Mouse (Mus musculus): ENCODE results near the gene Tlcd1. TPM values are rescaled to one million over a fixed set of nuclear protein-coding genes. Genes with fewer than 3 reads are reported as not detected.

Gene Tlcd1
- polyA plus RNA-seq, 1 experiment from 2014 or later, result 14.1 TPM

DNA sequence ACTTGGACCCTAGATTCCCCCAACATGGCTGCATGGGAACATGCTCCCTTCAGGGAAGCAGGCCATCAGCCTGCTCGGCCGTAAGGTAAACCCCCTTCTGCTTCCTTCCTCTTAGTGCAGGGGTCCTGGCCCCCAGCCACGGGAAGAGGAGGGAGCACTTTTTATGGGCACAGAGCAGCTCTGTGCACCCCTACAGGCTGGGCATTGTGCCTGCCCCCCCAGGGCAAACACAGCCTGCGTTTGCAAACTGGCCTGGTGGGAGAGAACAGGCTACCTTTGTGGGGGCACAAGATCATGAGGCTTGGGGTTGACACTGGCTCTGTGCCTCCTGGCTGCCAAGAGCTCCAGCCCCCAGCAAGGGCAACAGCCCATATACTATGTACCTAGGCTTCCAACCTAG lies 14.5 kb upstream of the Tlcd1 start:
- peaks cover 65% of the 10 kb centered on the region for H3K4me1 ChIP-seq
- no peaks in the 10 kb centered on the region for H3K27me3 ChIP-seq
- H3K4me3 ChIP-seq, result peak overlapping the region; percentile 100
- peaks cover 52% of the 10 kb centered on the region for H3K36me3 ChIP-seq
- H3K27ac ChIP-seq, result peak overlapping the region; percentile 100
- ATAC-seq (ENCODE audit: low FRiP score, low read depth), result no peak
- H3K9ac ChIP-seq, result peak overlapping the region; percentile 99; the same call in 1 of the 2 replicates
- no peaks in the 10 kb centered on the region for H3K9me3 ChIP-seq
- H3K4me2 ChIP-seq (replicated peaks), result peak overlapping the region; percentile 91
- 41% methylated on average over 4 of the region's 4 CpGs for WGBS

DNA sequence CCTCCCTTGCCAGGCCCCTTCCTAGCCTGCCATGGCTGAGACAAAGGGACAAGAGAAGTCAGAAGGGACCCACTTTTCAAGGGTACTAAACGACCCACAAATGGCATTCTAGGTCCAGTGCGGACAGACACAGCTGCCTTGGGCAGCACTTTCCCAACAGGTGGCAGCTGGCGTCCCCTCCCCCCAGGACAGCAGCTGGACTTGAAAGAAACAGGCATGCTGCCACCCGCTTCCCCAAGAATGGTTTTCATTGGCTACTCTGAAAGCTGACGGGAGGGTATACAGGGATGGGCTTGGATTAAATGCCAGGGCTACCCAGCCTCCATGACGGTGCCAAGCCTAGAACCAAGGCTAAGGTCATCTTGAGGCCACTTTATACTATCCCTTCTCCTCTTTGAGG lies 14.0 kb upstream of the Tlcd1 start:
- no peaks in the 10 kb centered on the region for H3K27me3 ChIP-seq
- H3K4me2 ChIP-seq (replicated peaks), result peak overlapping the region; percentile 91
- peaks cover 51% of the 10 kb centered on the region for H3K36me3 ChIP-seq
- no peaks in the 10 kb centered on the region for H3K9me3 ChIP-seq
- H3K4me3 ChIP-seq, result peak overlapping the region; percentile 100
- 38% methylated on average over 6 of the region's 6 CpGs for WGBS
- no peak for ATAC-seq (ENCODE audit: low FRiP score, low read depth)
- peak overlapping the region; percentile 100 for H3K27ac ChIP-seq
- H3K9ac ChIP-seq, result peak overlapping the region; percentile 99
- peaks cover 63% of the 10 kb centered on the region for H3K4me1 ChIP-seq

DNA sequence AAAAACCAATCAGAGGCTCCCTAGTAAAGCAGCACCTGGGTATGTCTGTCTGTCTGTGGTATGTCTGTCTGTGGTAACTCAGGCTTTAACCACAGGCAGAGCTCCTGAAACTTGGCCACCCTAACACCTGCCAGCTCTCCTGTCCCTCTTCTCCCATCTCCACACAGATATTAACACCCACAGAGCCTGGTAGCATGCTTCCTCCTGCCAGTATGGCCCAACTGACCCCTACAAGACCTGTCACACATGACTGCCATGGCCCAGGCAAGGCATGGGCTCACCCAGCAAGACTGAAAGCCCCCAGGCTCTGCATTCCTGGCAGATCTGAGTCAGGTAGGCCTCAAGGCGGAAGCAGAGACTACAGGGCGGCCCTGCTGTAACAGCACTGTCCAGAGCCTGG lies 13.5 kb upstream of the Tlcd1 start:
- Histone ChIP-seq H3K27me3 (no peaks in the 10 kb centered on the region), H3K4me3 (peak overlapping the region; percentile 100), H3K4me2 (replicated peaks) (peak overlapping the region; percentile 91), H3K4me1 (peaks cover 59% of the 10 kb centered on the region), H3K27ac (peak overlapping the region; percentile 100), H3K9ac (peak overlapping the region; percentile 99), H3K9me3 (no peaks in the 10 kb centered on the region), H3K36me3 (peaks cover 51% of the 10 kb centered on the region)
- WGBS, result 51% methylated on average over 2 of the region's 2 CpGs
- ATAC-seq (ENCODE audit: low FRiP score, low read depth), result no peak

DNA sequence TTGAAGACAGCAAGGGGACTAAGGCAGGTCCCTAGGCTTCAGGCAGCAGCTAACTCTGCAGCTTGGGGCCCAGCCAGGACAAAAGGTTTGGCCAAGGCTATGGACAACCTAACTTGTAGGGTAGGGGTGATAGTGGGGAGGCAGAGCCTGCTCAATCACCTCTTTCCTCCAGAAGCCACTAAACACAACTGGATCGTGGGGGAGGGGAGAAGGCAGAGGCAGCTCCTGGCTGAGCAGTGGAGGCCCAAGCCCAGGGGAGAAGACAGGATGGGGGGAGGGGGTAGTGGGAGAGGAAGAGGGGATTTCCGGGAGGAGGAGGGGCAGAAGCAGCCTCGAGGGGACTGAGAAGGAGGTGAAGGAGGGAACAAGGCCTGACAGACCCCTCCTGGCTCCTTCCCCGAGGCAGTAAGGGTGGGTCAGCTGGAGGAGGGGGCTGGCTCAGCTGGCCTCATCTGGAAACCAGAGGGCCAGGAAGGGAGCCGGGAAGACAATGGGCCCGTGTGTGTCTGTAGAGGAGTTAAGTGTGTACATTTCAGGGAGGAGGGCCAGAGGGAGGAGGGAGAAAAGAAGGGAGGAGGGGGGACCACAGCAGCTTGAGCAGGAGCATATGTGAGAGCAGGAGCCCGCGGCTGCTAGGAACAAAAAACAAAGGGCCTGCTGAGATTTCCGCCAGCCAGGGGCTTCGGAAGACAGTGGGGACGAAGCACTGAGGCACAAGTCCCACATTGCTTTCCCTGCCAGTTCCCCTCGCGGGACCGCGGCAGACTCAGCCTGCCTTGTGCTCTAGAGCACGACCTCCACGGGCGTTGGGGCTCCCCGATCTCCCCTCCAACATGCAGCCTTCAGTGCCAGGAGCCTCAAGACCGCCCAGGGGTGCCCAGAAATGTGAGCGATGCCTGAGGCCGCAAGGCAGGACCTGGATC lies 12.6 kb upstream of the Tlcd1 start:
- peaks cover 54% of the 10 kb centered on the region for H3K4me1 ChIP-seq
- ATAC-seq (ENCODE audit: low FRiP score, low read depth), result peak; percentile 65
- H3K9ac ChIP-seq, result peak overlapping the region; percentile 99
- peak overlapping the region; percentile 100 for H3K27ac ChIP-seq
- H3K4me2 ChIP-seq (replicated peaks), result peak overlapping the region; percentile 91
- peaks cover 43% of the 10 kb centered on the region for H3K36me3 ChIP-seq
- WGBS, result 0% methylated on average over 22 of the region's 22 CpGs
- H3K4me3 ChIP-seq, result peak overlapping the region; percentile 100
- no peaks in the 10 kb centered on the region for H3K27me3 ChIP-seq
- H3K9me3 ChIP-seq, result no peaks in the 10 kb centered on the region

DNA sequence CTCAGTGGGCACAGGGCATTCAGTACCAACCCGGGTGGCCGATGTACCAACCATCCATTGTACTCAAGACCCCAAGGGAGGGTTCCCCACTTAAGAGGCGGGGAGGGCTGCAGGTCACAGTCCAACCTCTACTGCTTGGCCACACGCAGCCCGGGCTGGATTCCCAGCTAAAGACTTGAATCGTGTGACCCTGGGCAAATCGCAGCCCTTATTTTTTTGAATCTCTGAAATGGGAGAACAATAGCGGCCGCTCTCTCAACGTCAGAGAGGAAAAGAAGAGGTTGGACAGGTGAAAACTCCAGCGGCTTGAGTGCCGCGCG lies 11.9 kb upstream of the Tlcd1 start:
- H3K4me2 ChIP-seq (replicated peaks), result peak overlapping the region; percentile 91
- no peaks in the 10 kb centered on the region for H3K27me3 ChIP-seq
- H3K36me3 ChIP-seq, result peaks cover 37% of the 10 kb centered on the region
- 0% methylated on average over 14 of the region's 14 CpGs for WGBS
- peak overlapping the region; percentile 100 for H3K27ac ChIP-seq
- no peaks in the 10 kb centered on the region for H3K9me3 ChIP-seq
- H3K4me3 ChIP-seq, result peak overlapping the region; percentile 100
- peaks cover 49% of the 10 kb centered on the region for H3K4me1 ChIP-seq
- H3K9ac ChIP-seq, result peak overlapping the region; percentile 99
- no peak for ATAC-seq (ENCODE audit: low FRiP score, low read depth)

DNA sequence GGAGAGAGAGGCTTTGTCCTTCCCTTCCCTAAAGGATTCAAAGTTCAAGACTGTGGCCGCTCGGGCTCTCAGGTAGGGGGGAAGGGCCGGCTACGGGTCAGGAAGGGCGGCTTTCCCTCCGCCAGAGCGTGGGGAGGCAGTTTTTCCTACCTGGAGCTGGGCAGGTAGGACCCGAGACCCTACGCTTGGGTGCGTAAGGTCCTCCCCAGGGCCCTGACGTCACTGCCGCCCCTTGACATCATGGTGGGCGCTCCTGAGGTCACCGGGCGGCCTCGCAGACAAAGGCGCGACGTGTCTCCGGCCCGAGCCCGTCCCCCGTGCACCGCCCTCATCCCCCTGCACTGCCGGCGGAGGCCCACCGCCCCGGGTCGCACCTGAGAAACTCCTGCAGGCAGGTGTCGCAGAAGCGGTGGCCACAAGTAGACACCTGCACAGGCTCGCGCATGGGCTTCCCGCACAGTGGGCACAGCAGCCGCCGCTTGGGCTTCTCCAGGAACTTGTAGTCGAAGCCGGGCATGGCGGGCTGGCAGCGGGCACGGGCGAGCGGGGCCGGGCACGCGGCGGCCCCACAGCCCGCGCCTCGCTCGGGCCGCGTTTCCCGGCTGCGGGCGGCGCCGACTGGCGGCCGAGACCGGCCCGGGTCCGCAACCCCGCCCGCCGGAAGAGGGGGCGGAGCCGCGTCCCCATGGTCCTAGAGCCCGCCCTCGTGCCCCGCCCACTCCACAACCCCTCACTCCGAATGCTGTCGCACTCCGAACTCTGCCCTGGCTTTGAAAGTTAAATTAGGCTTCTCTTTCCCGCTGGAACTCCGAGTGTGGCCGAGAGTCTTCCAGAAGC lies 11.4 kb upstream of the Tlcd1 start, which contains the start of gene Traf4:
Traf4 (minus strand) TSS at position 666 of the 837 bp plus-strand sequence.
- under 1% methylated on average over 67 of the region's 78 CpGs for WGBS
- Histone ChIP-seq H3K27me3 (no peaks in the 10 kb centered on the region), H3K36me3 (peaks cover 31% of the 10 kb centered on the region), H3K4me2 (replicated peaks) (peak within 1 kb of the TSS; percentile 91), H3K9ac (peak within 1 kb of the TSS; percentile 99), H3K4me1 (peaks cover 46% of the 10 kb centered on the region), H3K9me3 (no peaks in the 10 kb centered on the region), H3K27ac (peak within 1 kb of the TSS; percentile 100), H3K4me3 (peak within 1 kb of the TSS; percentile 100)
- ATAC-seq (ENCODE audit: low FRiP score, low read depth), result peak; percentile 78

DNA sequence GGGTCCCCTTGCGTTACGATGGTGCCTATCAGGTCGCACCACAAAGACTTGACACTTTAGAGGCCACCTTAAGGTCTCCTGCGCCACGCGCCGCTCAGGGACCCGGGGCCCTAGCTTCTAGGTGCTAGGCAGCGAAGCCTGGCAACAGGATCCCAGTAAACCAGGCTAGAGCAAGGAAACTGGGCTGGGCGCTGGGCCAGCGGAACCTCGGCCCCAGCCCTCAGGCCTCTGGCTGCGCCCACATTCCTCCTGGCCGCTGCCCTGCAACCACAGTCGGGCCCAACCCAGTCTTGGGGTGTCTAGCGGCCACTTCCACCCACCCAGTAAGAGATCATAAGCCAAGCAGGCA lies 10.8 kb upstream of the Tlcd1 start:
- H3K4me1 ChIP-seq, result peaks cover 41% of the 10 kb centered on the region
- H3K4me2 ChIP-seq (replicated peaks), result peak overlapping the region; percentile 91
- H3K9me3 ChIP-seq, result no peaks in the 10 kb centered on the region
- H3K36me3 ChIP-seq, result peaks cover 25% of the 10 kb centered on the region
- H3K27me3 ChIP-seq, result no peaks in the 10 kb centered on the region
- peak overlapping the region; percentile 99 for H3K9ac ChIP-seq
- 5% methylated on average over 16 of the region's 16 CpGs for WGBS
- peak overlapping the region; percentile 87 for H3K27ac ChIP-seq
- ATAC-seq (ENCODE audit: low FRiP score, low read depth), result peak; percentile 20
- H3K4me3 ChIP-seq, result peak overlapping the region; percentile 100

DNA sequence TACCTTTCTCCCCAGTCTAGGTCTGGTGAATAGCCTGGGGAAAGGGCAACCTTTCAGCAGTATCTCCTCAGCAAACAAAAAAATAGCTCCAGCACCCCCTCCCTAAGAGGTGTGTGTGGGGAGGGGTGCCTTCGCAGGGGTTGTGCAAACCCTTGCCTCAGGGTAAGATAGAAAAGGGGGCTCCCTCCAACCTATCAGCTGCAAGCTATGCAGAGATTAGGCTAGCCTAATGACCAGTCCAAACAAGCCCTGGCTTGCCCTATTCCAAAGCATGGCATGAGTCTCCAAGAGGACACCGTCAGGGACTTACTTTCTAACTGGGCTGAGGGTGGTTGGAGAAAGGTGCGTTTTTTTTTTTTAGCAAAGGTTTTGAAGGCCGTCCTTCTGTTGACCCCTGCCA lies 10.3 kb upstream of the Tlcd1 start:
- no peak for ATAC-seq (ENCODE audit: low FRiP score, low read depth)
- Histone ChIP-seq H3K4me2 (replicated peaks) (peak overlapping the region; percentile 91), H3K4me1 (peaks cover 36% of the 10 kb centered on the region), H3K4me3 (peak overlapping the region; percentile 100), H3K9me3 (no peaks in the 10 kb centered on the region), H3K27me3 (no peaks in the 10 kb centered on the region), H3K9ac (peak overlapping the region; percentile 99), H3K27ac (peak overlapping the region; percentile 87), H3K36me3 (peaks cover 25% of the 10 kb centered on the region)
- 38% methylated on average over 4 of the region's 4 CpGs for WGBS

DNA sequence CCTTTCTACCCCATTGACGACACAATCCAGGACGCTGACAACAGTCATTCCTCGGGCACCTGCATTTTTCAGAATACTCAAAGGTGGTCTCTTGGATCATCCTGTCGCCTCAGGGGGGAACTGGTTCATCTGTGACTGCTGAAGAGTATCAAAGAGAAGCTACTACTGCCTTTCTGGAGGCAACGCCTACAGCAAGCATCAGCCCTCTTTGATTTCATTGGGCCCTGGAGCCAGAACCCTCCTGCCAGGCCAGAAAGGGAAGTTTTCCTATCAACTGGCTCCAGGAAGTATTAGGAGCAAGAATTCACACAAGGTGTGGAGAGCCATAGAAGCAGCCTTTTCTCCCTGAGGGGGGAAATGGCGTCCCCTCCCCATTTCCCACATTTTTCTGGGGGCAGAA lies 9.9 kb upstream of the Tlcd1 start:
- H3K9ac ChIP-seq, result no peak overlapping the region
- H3K9me3 ChIP-seq, result no peaks in the 10 kb centered on the region
- H3K27me3 ChIP-seq, result no peaks in the 10 kb centered on the region
- H3K27ac ChIP-seq, result no peak overlapping the region
- H3K36me3 ChIP-seq, result peaks cover 22% of the 10 kb centered on the region
- no peak for ATAC-seq (ENCODE audit: low FRiP score, low read depth)
- H3K4me2 ChIP-seq (replicated peaks), result peak overlapping the region; percentile 91
- H3K4me3 ChIP-seq, result no peak overlapping the region
- 68% methylated on average over 6 of the region's 6 CpGs for WGBS
- peaks cover 33% of the 10 kb centered on the region for H3K4me1 ChIP-seq

DNA sequence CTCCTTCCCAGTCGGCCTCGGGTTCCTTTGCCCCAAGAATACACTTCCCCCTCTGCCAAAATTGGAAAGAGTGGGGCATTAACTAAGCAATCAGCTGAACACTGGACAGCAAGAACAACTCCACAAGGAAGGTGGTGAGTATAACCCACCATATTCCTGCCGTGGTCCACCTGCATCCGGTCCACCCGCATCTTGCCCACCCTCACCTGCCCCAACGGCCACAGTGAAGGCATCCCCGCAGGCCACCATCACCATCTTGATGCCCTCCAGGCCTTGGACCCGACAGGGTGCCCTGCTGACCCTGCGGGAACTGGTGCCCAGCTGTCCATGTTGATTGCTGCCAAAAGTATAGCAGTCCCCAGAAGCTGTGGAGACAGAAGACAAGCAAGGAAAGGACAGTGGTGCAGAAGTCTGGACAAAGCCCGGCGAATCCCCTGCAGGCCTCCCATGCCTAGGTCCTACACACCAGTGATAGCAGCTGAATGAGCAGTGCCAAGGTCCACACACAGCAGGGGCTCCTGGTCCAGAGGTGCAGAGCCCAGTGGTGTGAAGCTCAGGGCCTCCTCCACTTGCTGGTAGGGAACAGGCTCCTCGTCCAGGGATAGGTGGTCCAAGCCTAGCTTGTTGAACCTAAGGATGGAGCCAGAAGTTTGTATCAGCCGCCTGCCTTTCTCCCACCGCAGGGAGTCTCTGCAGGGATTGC lies 9.1 kb upstream of the Tlcd1 start:
- ATAC-seq (ENCODE audit: low FRiP score, low read depth), result no peak
- Histone ChIP-seq H3K27me3 (no peaks in the 10 kb centered on the region), H3K4me2 (replicated peaks) (no peak overlapping the region), H3K4me1 (peaks cover 25% of the 10 kb centered on the region), H3K9ac (no peak overlapping the region), H3K36me3 (peaks cover 22% of the 10 kb centered on the region), H3K9me3 (no peaks in the 10 kb centered on the region), H3K27ac (no peak overlapping the region), H3K4me3 (no peak overlapping the region)
- WGBS, result 86% methylated on average over 14 of the region's 14 CpGs

DNA sequence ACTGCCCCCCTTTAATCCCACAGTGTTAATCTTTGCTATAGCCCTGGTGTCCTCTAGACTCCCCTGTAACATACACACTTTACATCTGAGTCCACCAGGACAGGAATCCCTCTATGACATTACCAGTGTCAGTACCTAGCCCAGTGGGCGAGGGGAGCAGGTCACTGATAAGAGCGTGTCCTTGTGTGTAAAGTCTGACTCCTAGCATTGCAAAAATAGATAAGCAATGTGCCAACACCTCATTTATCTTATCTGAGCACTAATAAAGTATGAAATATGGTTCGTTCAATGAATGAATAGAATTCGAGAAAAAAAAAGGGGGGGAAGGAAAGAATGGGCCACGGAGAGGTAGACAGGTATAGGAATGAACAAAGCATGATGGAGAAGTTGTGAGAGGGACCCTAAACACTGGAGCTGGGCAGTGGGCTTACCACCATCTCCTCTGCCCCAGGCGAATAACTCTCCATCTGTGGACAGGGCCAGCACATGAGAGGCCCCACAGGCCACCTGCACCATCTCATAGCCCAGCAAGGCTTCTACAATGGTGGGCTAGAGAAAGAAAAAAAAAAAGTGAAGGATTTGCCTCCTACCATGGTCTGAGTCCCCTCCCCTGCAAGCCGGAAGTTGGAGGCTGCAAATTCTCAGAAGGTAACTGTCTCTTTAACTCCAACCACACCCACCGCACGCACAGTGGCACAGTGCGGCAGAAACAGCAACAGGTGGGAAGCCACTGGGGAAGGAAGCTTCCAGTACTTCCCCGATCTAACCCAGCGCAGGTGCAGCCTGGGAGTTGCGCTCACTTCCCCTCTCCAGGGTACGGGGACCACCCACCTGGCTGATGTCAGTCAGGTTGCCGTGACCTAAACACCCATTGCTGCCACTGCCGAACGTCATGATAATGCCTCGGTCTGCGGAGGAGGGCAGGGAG lies 7.7 kb upstream of the Tlcd1 start:
- peaks cover 13% of the 10 kb centered on the region for H3K4me1 ChIP-seq
- H3K27ac ChIP-seq, result no peak overlapping the region
- peaks cover 25% of the 10 kb centered on the region for H3K36me3 ChIP-seq
- no peak overlapping the region for H3K4me2 ChIP-seq (replicated peaks)
- ATAC-seq (ENCODE audit: low FRiP score, low read depth), result no peak
- WGBS, result 58% methylated on average over 19 of the region's 19 CpGs
- H3K9ac ChIP-seq, result no peak overlapping the region
- H3K4me3 ChIP-seq, result no peak overlapping the region
- no peaks in the 10 kb centered on the region for H3K9me3 ChIP-seq
- no peaks in the 10 kb centered on the region for H3K27me3 ChIP-seq

Measured in limb, embryonic 13.5 days (tissue).